In the genomic region with DNA sequence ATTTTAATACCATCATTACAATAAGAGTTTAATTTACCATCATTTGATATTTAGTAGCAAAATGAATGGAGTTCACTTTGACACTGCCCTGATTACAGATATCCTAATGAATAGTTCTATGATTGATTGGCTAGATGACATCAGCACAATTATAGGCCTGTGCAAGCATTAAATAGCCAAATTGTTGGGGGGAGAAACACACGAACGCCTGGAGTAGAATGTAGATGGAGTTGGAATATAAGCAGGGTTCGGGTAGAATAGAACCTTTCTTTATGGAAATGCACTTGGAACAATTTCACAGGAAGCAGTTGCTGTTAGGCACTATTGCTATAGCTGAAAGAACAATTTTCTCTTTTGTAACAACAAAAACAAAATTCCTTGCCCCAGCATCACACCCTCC, we compare ENCODE assay signal across 28 mouse cellular contexts.
"Had no signal": no experiment of that assay in that cellular context is flagged by ENCODE, and none has a peak within 500 bp of the region (broad histone marks: within the 10 kb centered on the region; RNA-seq: fewer than 3 reads in every experiment).

No protein-coding gene starts in this region.

- H3K36me3 ChIP-seq: heart, embryonic 13.5 days; heart, embryonic 15.5 days; hindbrain, embryonic 12.5 days; intestine, embryonic 15.5 days; limb, embryonic 10.5 days; limb, embryonic 12.5 days; liver, embryonic 13.5 days; liver, embryonic 15.5 days had no signal

- H3K4me3 ChIP-seq: heart, adult 2 months; heart, embryonic 13.5 days; heart, embryonic 15.5 days; hindbrain, embryonic 12.5 days; intestine, embryonic 15.5 days; layer of hippocampus, adult 2 months; left cerebral cortex, adult 2 months; limb, embryonic 10.5 days; limb, embryonic 12.5 days; liver, embryonic 13.5 days; liver, embryonic 15.5 days had no signal

- H3K9ac ChIP-seq: heart, embryonic 13.5 days; heart, embryonic 15.5 days; hindbrain, embryonic 12.5 days; hindbrain, embryonic 14.5 days; intestine, embryonic 15.5 days; limb, embryonic 12.5 days; liver, embryonic 13.5 days; liver, embryonic 15.5 days had no signal

- ATAC-seq: hindbrain, embryonic 16.5 days; inflammation-experienced regulatory T-cells, adult 6 months; intestine, embryonic 15.5 days; intestine, postnatal 0 days had no signal

- H3K9me3 ChIP-seq: heart, embryonic 13.5 days; heart, embryonic 15.5 days; hindbrain, embryonic 12.5 days; intestine, embryonic 15.5 days; limb, embryonic 10.5 days; limb, embryonic 12.5 days; liver, embryonic 13.5 days; liver, embryonic 15.5 days had no signal

- DNase-seq: gastrocnemius, postnatal 14 days; gastrocnemius, postnatal 36 days; heart, adult 11 months; heart, adult 2 months; heart, postnatal 14 days; heart, postnatal 36 days; kidney, adult 18-20 months; kidney, adult 8-10 months; kidney, postnatal 10 days; kidney, postnatal 25 days; kidney, postnatal 4 days; liver; liver, embryonic 13.5 days had no signal

- H3K4me2 ChIP-seq: heart, embryonic 11.5 days; heart, embryonic 13.5 days; heart, embryonic 15.5 days; hindbrain, embryonic 12.5 days; hindbrain, embryonic 14.5 days; intestine, embryonic 15.5 days; limb, embryonic 12.5 days; liver, embryonic 11.5 days; liver, embryonic 13.5 days; liver, embryonic 15.5 days had no signal

- H3K4me1 ChIP-seq: heart, embryonic 13.5 days; heart, embryonic 15.5 days; hindbrain, embryonic 12.5 days; intestine, embryonic 15.5 days; limb, embryonic 10.5 days; limb, embryonic 12.5 days; liver, embryonic 13.5 days; liver, embryonic 15.5 days had no signal

- H3K27me3 ChIP-seq: heart, embryonic 13.5 days; heart, embryonic 15.5 days; hindbrain, embryonic 12.5 days; intestine, embryonic 15.5 days; limb, embryonic 12.5 days; liver, embryonic 13.5 days; liver, embryonic 15.5 days had no signal

- H3K27ac ChIP-seq: heart, adult 2 months; heart, embryonic 13.5 days; heart, embryonic 15.5 days; hindbrain, embryonic 12.5 days; hindbrain, embryonic 14.5 days; intestine, embryonic 15.5 days; layer of hippocampus, adult 2 months; left cerebral cortex, adult 2 months; limb, embryonic 10.5 days; limb, embryonic 12.5 days; liver, embryonic 13.5 days; liver, embryonic 15.5 days had no signal
